Mouse (Mus musculus) liver, adult 2 months (tissue): ENCODE measurements at regions not wholly inside any gene's neighbourhood (a gene's known extent, or its start where the extent isn't known, plus 50 kb on each side); places are given as distances from the start of the nearest gene placed in this dataset.
"Not testable (repeated sequence)": the region's sequence is repeated elsewhere in the genome, so short reads cannot be mapped to it uniquely, and the experiment has no call there.

Experiments
- DNase-seq: peaks from one replicate; pipeline ENCODE4 v3.0.0-alpha.2; 2011; ENCODE audit warnings: low read depth, low spot score; ENCODE audit errors: extremely low read depth
- H3K27ac ChIP-seq: fragments of 200-500 bp; replicated peaks from 2 replicates; pipeline ENCODE4 v1.5.1; 2012; ENCODE audit warnings: low read depth, mild to moderate bottlenecking, control low read depth, inconsistent platforms, low read length; ENCODE audit not compliant: insufficient read depth
- H3K27me3 ChIP-seq: fragments of 200-500 bp; 2 replicates; pipeline ENCODE4 v1.6.1; 2012; ENCODE audit warnings: mild to moderate bottlenecking, moderate library complexity, low read length, inconsistent platforms; ENCODE audit not compliant: control insufficient read depth, insufficient read depth
- H3K36me3 ChIP-seq: fragments of 200-500 bp; 2 replicates; pipeline ENCODE4 v1.6.1; 2012; ENCODE audit warnings: low read length, inconsistent platforms; ENCODE audit not compliant: control insufficient read depth, insufficient read depth
- H3K4me1 ChIP-seq: fragments of 200-500 bp; 2 replicates; pipeline ENCODE4 v1.6.1; 2011; ENCODE audit warnings: low read length; ENCODE audit not compliant: control insufficient read depth, insufficient read depth
- H3K4me3 ChIP-seq: fragments of 200-500 bp; 2 replicates; pipeline ENCODE4 v1.5.1; 2011; ENCODE audit warnings: low read depth, mild to moderate bottlenecking, control low read depth, low read length, moderate library complexity; ENCODE audit not compliant: insufficient read depth
- H3K79me2 ChIP-seq: fragments of 200-500 bp; 2 replicates; pipeline ENCODE4 v1.6.1; 2012; ENCODE audit warnings: inconsistent platforms, mild to moderate bottlenecking, low read length, moderate library complexity; ENCODE audit not compliant: control insufficient read depth, insufficient read depth
- H3K9ac ChIP-seq: fragments of 200-500 bp; 2 replicates; pipeline ENCODE4 v1.6.1; 2012; ENCODE audit warnings: low read depth, mild to moderate bottlenecking, control low read depth, inconsistent platforms, low read length
- CTCF ChIP-seq: fragments of 200-500 bp; IDR thresholded peaks from 2 replicates; pipeline ENCODE4 v1.5.1; 2011; ENCODE audit warnings: low read depth, low read length, control low read depth
- POLR2A ChIP-seq: fragments of 200-500 bp; IDR thresholded peaks from 2 replicates; pipeline ENCODE4 v1.6.1; 2011; ENCODE audit warnings: low read length, control low read depth; ENCODE audit not compliant: insufficient read depth; ENCODE audit errors: extremely low read depth
- WGBS: fragments of 180-500 bp; shearing (Covaris S2); methylation state at CpG from one replicate; pipeline ENCODE4 v1.1.7; 2018; 5-methylcytosine and 5-hydroxymethylcytosine counted together

DNA sequence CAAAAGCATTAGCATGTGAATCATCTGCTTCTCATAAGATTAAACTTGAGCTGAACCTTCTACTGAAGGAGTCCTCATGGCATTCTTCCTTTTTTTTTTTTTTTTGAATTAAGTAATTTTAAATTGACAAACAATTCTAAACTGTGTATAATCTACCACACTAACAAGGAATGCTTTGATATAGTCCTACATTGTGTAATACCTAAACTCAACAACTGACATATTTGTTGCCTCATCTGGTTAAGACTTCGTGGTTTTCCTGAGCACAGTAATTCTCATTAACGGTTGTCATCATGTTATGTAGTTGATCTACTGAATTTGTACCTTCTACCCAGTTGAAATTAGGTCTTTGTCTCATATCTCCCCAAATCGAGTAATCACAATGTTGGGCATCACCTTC is 83.9 kb upstream of the Hcrtr2 start:
- Histone ChIP-seq H3K4me3 (no peak overlapping the region), H3K79me2 (no peaks in the 10 kb centered on the region), H3K36me3 (no peaks in the 10 kb centered on the region), H3K9ac (no peak overlapping the region), H3K27ac (no peak overlapping the region), H3K27me3 (no peaks in the 10 kb centered on the region), H3K4me1 (no peaks in the 10 kb centered on the region)
- TF ChIP-seq POLR2A = no peak
- TF ChIP-seq CTCF = no peak
- 75% methylated on average over 3 of the region's 3 CpGs for WGBS
- DNase-seq = no peak

DNA sequence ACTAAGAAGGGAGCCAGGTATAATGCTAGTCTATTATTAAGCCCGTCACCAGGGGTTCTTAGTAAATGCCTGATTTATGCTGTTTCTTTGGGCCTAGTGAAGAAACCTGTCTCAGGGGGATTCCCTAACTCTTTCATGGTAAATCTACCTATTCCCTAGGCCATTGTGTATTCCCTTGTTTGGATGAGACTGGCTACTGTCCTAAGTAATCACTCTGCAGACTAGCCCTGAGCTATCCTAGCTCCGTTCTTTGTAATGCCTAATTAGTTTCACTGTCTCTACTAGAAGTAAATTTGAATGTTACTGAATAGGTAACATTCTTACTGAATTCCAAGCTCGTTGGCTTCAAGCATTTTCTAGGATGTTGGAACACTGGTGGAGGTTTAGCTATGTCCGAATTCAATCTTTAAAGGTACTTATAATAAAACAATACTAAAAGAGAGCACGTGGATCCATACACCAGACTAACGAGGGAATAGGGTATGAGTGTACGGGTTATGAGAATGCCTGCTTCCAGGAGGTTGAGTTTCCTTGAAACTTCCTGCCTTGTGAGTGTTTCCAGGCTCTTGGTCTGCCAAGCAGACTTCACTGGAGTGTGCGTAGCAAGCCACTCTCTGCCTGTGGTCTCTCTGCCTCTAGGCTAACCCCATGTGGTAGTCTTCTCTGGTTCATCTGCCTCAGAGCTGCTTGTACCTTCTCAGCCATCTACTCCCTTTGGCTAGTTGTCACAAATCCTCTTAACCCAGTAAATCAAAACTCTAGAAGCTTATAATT is 78.4 kb upstream of the Hcrtr2 start:
- not testable (repeated sequence) for DNase-seq, H3K36me3 ChIP-seq, H3K27me3 ChIP-seq, H3K27ac ChIP-seq, H3K79me2 ChIP-seq, H3K9ac ChIP-seq, H3K4me3 ChIP-seq, H3K4me1 ChIP-seq
- WGBS = 88% methylated on average over 8 of the region's 8 CpGs

DNA sequence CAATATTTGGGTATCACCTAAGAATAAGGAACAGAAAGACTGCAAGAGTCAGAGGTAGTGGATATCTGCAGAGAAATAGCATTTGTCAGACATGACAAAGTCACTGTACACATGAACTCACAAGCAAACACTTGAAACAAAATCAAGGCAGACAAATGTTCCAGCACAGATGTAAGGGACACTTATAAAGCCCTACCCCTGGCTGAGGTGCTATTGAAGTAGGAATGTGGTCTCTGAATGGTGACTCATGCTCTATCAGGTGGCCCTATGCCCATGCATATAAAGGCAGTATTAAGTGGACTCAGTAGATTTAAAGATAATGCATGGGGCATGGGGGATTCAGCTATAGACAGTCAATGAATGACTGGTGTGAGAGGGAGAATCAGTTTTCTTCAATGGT is 77.2 kb upstream of the Hcrtr2 start:
- TF ChIP-seq CTCF (no peak), POLR2A (no peak)
- no peak overlapping the region for H3K9ac ChIP-seq
- no peak for DNase-seq
- H3K27ac ChIP-seq = no peak overlapping the region
- no peaks in the 10 kb centered on the region for H3K36me3 ChIP-seq
- no peak overlapping the region for H3K4me3 ChIP-seq
- H3K79me2 ChIP-seq = no peaks in the 10 kb centered on the region
- H3K4me1 ChIP-seq = no peaks in the 10 kb centered on the region
- H3K27me3 ChIP-seq = no peaks in the 10 kb centered on the region

DNA sequence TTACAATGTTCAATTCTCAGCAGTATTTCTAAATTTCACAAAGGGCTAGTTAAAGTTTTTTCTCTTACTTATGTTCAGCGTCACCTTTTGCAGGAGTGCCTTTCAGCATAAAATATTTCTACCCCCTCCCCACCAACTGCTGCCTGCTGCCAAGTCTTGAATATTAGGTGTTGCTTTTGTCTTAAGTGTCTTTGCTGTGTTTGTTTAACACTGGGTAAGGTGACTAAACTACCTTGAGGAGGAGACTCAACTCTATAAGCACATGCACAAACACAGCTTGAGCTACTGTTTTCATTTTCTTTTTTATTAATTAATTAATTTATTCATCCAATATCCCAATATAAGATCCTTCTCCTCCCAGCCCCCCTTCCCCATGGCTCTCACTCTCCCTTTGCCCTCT is 70.1 kb upstream of the Hcrtr2 start:
- 88% methylated on average over 1 of the region's 1 CpGs for WGBS
- DNase-seq = no peak
- no peak overlapping the region for H3K9ac ChIP-seq
- no peaks in the 10 kb centered on the region; the same call in 1 of the 2 replicates for H3K79me2 ChIP-seq
- no peaks in the 10 kb centered on the region for H3K36me3 ChIP-seq
- no peak for TF ChIP-seq CTCF
- no peak for TF ChIP-seq POLR2A
- H3K27me3 ChIP-seq = no peaks in the 10 kb centered on the region
- H3K4me1 ChIP-seq = no peaks in the 10 kb centered on the region
- H3K27ac ChIP-seq = no peak overlapping the region
- no peak overlapping the region for H3K4me3 ChIP-seq

DNA sequence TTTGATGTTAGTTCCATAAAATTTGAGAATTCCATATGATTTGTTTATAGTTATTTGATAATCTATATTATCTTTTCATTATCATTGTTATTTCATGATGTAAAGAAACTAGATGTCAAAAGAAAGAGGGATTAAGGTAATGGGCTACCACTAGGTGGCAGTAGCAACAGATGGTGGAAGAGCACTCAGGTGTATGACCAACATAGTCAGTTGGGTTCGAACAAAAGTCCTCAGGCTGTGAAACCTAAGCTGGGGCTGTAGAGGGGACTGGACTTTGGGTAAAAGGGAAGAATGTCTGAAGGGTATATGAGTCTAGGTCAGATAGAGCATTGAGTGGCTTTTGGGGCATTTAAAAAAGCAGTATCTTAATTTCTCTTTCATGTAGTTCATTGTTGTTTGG is 67.2 kb upstream of the Hcrtr2 start:
- 18% methylated on average over 1 of the region's 1 CpGs for whole genome bisulfite sequencing
- Histone ChIP-seq H3K79me2 (no peaks in the 10 kb centered on the region; the same call in 1 of the 2 replicates), H3K27me3 (no peaks in the 10 kb centered on the region), H3K4me3 (no peak overlapping the region), H3K4me1 (no peaks in the 10 kb centered on the region), H3K27ac (no peak overlapping the region), H3K36me3 (no peaks in the 10 kb centered on the region), H3K9ac (no peak overlapping the region)
- no peak for TF ChIP-seq CTCF
- TF ChIP-seq POLR2A = no peak
- peak; percentile 40 for DNase-seq
